Mouse (Mus musculus): ENCODE measurements around the gene Raet1d. TPM values are rescaled to one million over a fixed set of nuclear protein-coding genes. Genes with fewer than 3 reads are reported as not detected.

Gene Raet1d
- total RNA-seq, 2 experiments from 2014 or later: not detected

Other genes starting within 250 kb of the Raet1d start
- 1 to 10 TPM in 1 of 2 experiments, not detected in 1; 1.5 TPM for gene E030030I06Rik, start 211.3 kb upstream of the Raet1d start, total RNA-seq (2021)
- not detected for gene Raet1e, start 202.0 kb upstream of the Raet1d start, total RNA-seq (2021)
- not detected for gene H60b, start 202.0 kb upstream of the Raet1d start, total RNA-seq (2021)